Mouse (Mus musculus) limb, embryonic 13.5 days (tissue): ENCODE results near the gene Sec1. TPM values are rescaled to one million over a fixed set of nuclear protein-coding genes. Genes with fewer than 3 reads are reported as not detected.
A peak's percentile ranks its signal among the peaks of the same experiment; 100 is the strongest.

Experiments used
- ATAC-seq: fragments of 200-750 bp; cut with Nextera tagmentation; 2 replicates; pipeline ENCODE4 v1.8.0; 2017; ENCODE audit warnings: low read depth, moderate number of reproducible peaks, moderate TSS enrichment; ENCODE audit not compliant: low FRiP score
- H3K27ac ChIP-seq: fragments of 300-500 bp; sonication (generic); 2 replicates; pipeline ENCODE4 v1.5.1; 2015; ENCODE audit warnings: inconsistent platforms, mild to moderate bottlenecking, moderate library complexity
- H3K27me3 ChIP-seq: fragments of 300-500 bp; sonication (generic); 2 replicates; pipeline ENCODE4 v1.6.1; 2015; ENCODE audit warnings: mild to moderate bottlenecking, inconsistent platforms
- H3K36me3 ChIP-seq: fragments of 300-500 bp; sonication (generic); 2 replicates; pipeline ENCODE4 v1.6.1; 2015; ENCODE audit warnings: inconsistent platforms, mild to moderate bottlenecking, moderate library complexity
- H3K4me1 ChIP-seq: fragments of 300-500 bp; sonication (generic); 2 replicates; pipeline ENCODE4 v1.6.1; 2015; ENCODE audit warnings: inconsistent platforms
- H3K4me2 ChIP-seq: fragments of 300-500 bp; sonication (generic); replicated peaks from 2 replicates; pipeline ENCODE4 v1.6.1; 2015; ENCODE audit warnings: inconsistent platforms, mild to moderate bottlenecking, moderate library complexity
- H3K4me3 ChIP-seq: fragments of 300-500 bp; sonication (generic); 2 replicates; pipeline ENCODE4 v1.5.1; 2015; ENCODE audit warnings: moderate library complexity, mild to moderate bottlenecking, inconsistent platforms
- H3K9ac ChIP-seq: fragments of 300-500 bp; sonication (generic); 2 replicates; pipeline ENCODE4 v1.6.1; 2015; ENCODE audit warnings: mild to moderate bottlenecking, inconsistent platforms
- H3K9me3 ChIP-seq: fragments of 300-500 bp; sonication (generic); 2 replicates; pipeline ENCODE4 v1.6.1; 2016; ENCODE audit warnings: inconsistent platforms
- WGBS: fragments of 180-500 bp; shearing (Covaris S2); methylation state at CpG from one replicate; pipeline ENCODE4 v1.1.7; 2015; 5-methylcytosine and 5-hydroxymethylcytosine counted together
- polyA plus RNA-seq: library from polyadenylated mRNA; unstranded; fragments of >200 nt; fragmentation: Nextera tagmentation; extraction: Ambion mirVana; gene quantifications from 2 replicates; pipeline ENCODE4 v1.2.1, GENCODE M21; 2015

Gene Sec1
- polyA plus RNA-seq, 1 experiment from 2014 or later, result 0.45 TPM

DNA sequence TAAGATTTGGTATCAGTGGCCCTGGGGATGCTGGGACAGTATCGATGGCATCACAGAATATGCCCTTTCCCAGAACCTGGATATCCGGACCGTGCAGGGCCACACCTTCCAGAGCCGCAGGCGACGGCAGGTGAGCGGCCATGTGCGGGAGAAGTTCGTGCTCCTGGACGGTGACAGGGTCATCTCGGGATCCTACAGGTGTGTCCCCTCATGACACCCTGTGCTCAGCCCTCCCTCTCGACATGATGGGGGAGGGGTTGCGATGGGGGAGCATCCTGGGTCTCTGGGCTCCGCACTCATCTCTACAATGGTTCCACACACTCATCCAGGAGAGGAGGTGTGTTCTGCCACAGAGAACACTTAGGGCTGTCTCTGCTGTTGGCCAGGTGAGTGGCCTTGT, 29.6 kb upstream of the Sec1 start:
- WGBS, result 94% methylated on average over 14 of the region's 14 CpGs
- H3K36me3 ChIP-seq, result peaks cover 93% of the 10 kb centered on the region
- H3K9me3 ChIP-seq, result no peaks in the 10 kb centered on the region
- ATAC-seq, result no peak
- no peak overlapping the region for H3K4me3 ChIP-seq
- H3K27me3 ChIP-seq, result no peaks in the 10 kb centered on the region
- no peak overlapping the region for H3K9ac ChIP-seq
- no peak overlapping the region for H3K4me2 ChIP-seq
- no peak overlapping the region for H3K27ac ChIP-seq
- peaks cover 22% of the 10 kb centered on the region for H3K4me1 ChIP-seq

DNA sequence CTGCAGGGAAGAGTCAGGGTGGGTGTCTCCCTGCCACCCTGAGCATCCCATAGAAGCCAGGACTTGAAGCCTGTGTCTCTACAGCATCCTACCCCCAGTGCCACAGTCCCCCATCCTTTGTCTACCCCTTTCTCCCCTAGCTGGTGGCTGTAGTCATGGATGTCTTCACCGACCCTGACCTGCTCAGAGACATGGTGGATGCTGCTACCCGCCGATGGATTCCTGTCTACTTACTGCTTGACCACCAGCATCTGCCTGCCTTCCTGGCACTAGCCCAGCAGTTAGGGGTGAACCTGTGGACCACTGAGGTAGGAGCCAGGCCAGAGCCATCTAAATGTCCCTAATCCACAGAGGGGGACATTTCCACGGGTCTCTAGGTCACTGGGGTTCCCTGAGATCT, 29.1 kb upstream of the Sec1 start:
- no peak overlapping the region for H3K9ac ChIP-seq
- no peak overlapping the region for H3K4me2 ChIP-seq
- ATAC-seq, result no peak
- H3K9me3 ChIP-seq, result no peaks in the 10 kb centered on the region
- no peak overlapping the region for H3K4me3 ChIP-seq
- H3K27ac ChIP-seq, result no peak overlapping the region
- 90% methylated on average over 4 of the region's 4 CpGs for WGBS
- peaks cover 23% of the 10 kb centered on the region for H3K4me1 ChIP-seq
- no peaks in the 10 kb centered on the region for H3K27me3 ChIP-seq
- H3K36me3 ChIP-seq, result peaks cover 90% of the 10 kb centered on the region

DNA sequence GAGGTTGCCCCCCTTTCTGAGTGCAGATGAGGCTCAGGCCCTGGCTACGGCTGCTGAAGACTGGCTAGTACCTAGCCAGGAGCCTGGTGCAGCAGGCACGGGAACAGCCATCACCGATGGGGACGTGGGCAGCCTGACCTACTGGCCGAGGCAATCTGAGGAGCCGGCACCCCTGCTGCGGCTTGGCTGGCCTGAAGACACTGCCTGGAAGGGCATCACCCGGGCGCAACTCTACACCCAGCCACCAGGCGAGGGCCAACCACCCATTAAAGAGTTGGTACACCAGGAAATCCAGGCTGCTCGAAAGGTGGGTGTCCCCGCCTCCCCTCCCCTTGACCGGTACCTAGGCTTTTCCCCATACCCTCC, 28.1 kb upstream of the Sec1 start:
- 75% methylated on average over 13 of the region's 13 CpGs for WGBS
- H3K27ac ChIP-seq, result no peak overlapping the region; the same call in 1 of the 2 replicates
- H3K9ac ChIP-seq, result no peak overlapping the region
- no peaks in the 10 kb centered on the region for H3K9me3 ChIP-seq
- peaks cover 23% of the 10 kb centered on the region for H3K4me1 ChIP-seq
- peaks cover 83% of the 10 kb centered on the region for H3K36me3 ChIP-seq
- no peaks in the 10 kb centered on the region for H3K27me3 ChIP-seq
- no peak overlapping the region for H3K4me2 ChIP-seq
- no peak for ATAC-seq
- H3K4me3 ChIP-seq, result no peak overlapping the region

DNA sequence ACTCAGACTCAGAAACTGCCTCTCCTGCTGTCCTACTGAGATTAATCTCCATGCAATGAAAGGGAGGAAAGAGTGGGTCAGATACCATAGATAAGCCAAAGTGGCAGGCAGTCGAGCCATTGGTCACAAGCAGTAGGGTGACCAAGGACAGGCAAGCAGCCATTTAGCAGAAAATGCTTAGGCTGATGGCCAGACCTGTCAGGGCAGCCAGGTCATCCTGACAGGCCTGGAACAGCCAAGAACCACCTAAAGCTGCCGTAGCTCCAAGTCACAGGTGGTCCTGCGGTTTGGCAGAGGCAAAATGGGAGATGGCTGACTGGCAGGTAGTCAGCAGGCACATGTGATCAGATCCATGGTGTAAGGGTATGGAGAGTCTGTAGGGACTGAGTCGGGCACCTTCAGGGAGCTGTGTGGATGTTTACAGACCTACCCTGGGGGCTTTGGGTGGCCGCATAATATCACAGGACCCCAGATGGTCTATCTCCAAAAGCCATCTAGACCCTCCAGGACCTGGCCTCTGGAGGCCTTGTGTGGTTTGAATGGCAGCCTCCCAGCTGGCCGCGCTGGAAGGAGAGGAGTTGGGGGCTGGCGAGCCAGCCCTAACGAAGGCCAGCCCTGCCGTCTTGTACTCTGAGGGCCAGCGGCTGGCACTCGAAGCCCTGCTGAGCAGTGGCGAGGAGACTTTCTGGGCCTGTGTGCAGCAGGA, 27.6 kb upstream of the Sec1 start:
- H3K4me2 ChIP-seq, result no peak overlapping the region
- no peaks in the 10 kb centered on the region for H3K9me3 ChIP-seq
- H3K9ac ChIP-seq, result no peak overlapping the region
- peaks cover 78% of the 10 kb centered on the region for H3K36me3 ChIP-seq
- H3K27me3 ChIP-seq, result no peaks in the 10 kb centered on the region
- 56% methylated on average over 13 of the region's 13 CpGs for WGBS
- peaks cover 28% of the 10 kb centered on the region for H3K4me1 ChIP-seq
- H3K4me3 ChIP-seq, result no peak overlapping the region
- no peak overlapping the region; the same call in 1 of the 2 replicates for H3K27ac ChIP-seq
- no peak for ATAC-seq

DNA sequence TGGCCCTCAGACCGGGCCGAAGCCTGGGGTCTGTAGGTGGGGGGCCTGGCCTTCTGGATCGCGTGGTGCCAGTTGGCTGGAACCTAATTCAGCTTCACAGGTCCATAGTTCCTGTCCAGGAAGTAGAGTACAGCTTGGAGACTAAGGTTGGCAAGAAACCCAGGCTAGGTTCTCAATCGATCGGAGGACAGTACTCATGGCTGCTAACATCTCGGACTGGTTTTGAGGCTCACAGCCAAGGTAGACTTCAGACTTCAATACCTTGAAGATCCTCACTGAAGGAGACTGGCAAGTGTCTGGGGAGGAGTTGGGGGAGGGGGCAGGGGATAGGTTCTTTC, 27.0 kb upstream of the Sec1 start:
- Histone ChIP-seq H3K36me3 (peaks cover 72% of the 10 kb centered on the region), H3K9me3 (no peaks in the 10 kb centered on the region), H3K27ac (no peak overlapping the region; the same call in 1 of the 2 replicates), H3K4me3 (no peak overlapping the region), H3K4me1 (peaks cover 34% of the 10 kb centered on the region), H3K27me3 (no peaks in the 10 kb centered on the region), H3K9ac (no peak overlapping the region; the same call in 1 of the 2 replicates), H3K4me2 (no peak overlapping the region)
- no peak for ATAC-seq
- WGBS, result 85% methylated on average over 7 of the region's 7 CpGs

DNA sequence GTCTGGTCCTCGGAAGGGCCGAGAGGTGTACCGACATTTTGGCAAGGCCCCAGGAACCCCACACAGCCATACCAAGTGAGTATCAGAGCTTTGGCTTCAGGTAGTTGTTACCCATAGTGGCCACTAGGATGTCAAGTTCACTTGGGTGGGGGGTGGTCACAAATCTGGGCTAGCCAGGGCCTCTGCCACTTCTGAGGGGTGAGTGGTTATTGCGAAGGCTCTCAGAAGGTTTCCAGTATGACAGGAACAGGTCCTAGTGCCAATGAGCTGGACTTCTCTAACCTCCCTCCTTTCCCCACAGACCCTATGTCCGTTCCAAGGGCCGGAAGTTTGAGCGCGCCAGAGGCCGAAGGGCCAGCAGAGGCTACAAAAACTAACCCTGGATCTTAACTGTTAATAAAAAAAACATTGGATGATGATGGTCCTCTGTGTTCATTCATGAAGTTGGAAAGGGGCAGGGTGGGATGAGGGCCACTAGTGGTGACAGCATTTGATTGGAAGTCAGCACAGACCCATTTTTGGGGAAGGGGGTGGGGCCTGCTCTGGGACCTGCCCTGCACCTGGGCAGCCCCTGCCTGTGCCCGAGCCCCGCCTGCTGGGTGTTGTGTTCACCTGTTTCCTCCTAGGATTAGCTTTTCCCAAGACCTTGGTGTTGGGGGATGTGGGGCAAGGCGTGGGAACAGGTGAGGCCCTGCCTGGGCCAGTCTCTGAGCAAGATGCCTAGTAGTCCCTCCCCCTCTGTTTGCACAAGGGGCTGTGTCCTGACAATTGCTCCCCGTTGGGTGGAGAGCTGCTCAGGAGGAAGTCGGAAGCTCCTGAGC, 26.4 kb upstream of the Sec1 start, which contains the start of gene Fam83e:
Fam83e (plus strand) TSS at position 800 of the 821 bp plus-strand sequence.
- no peak within 1 kb of the TSS; the same call in 1 of the 2 replicates for H3K27ac ChIP-seq
- H3K9me3 ChIP-seq, result no peaks in the 10 kb centered on the region
- 80% methylated on average over 14 of the region's 14 CpGs for WGBS
- peak within 1 kb of the TSS; percentile 99; the same call in 1 of the 2 replicates for H3K9ac ChIP-seq
- no peak for ATAC-seq
- peaks cover 66% of the 10 kb centered on the region for H3K36me3 ChIP-seq
- peak within 1 kb of the TSS; percentile 87; the same call in 1 of the 2 replicates for H3K4me2 ChIP-seq
- no peaks in the 10 kb centered on the region for H3K27me3 ChIP-seq
- no peak within 1 kb of the TSS for H3K4me3 ChIP-seq
- H3K4me1 ChIP-seq, result peaks cover 40% of the 10 kb centered on the region

DNA sequence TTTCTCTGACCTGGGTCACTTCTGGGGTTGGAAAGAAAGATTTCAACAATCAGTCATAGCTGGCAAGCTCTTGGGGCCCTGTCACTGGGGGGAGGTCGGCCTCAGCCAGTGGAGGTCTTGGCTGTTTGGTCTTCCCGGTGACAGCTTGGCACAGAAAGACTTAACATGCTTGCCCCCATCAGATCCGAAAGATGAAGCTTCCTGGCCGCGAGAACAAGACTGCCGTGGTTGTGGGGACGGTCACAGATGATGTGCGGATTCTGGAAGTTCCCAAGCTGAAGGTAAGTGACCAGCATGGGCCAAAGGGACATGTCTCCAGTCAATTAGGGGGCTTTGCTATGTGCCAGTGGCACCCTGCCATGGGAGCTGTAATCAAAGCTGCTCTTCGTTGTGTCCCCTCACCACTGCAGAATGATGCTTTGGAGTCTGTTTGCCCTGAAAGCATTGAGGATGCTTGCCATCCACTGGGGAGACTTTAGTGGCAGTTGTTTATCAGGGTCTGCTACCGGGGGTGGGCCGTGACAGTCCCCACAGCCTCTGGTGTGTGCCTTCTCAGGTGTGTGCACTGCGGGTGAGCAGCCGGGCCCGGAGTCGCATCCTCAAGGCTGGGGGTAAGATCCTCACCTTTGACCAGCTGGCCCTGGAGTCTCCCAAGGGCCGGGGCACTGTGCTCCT, 25.7 kb upstream of the Sec1 start:
- Histone ChIP-seq H3K27me3 (no peaks in the 10 kb centered on the region), H3K27ac (no peak overlapping the region), H3K4me2 (peak overlapping the region; percentile 87), H3K4me3 (peak overlapping the region; percentile 94; the same call in 1 of the 2 replicates), H3K9me3 (no peaks in the 10 kb centered on the region), H3K4me1 (peaks cover 43% of the 10 kb centered on the region), H3K36me3 (peaks cover 59% of the 10 kb centered on the region), H3K9ac (peak overlapping the region; percentile 99; the same call in 1 of the 2 replicates)
- no peak for ATAC-seq
- 88% methylated on average over 16 of the region's 16 CpGs for WGBS

DNA sequence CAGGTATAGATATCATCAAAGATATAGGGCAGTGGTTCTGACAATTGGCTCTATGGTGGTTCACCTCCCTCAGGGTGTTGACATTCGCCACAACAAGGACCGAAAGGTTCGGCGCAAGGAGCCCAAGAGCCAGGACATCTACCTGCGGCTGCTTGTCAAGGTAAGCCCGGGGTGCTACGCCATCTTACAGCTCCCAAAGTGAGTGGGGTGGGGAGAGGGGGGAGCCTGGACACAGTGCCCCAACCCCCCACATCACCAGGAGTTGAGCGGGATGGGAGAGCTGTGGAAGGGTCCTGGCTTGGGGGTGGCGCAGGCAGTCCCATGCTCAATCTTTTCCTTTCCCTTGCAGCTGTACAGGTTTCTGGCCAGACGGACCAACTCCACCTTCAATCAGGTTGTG, 25.0 kb upstream of the Sec1 start:
- H3K27ac ChIP-seq, result no peak overlapping the region
- H3K4me3 ChIP-seq, result peak overlapping the region; percentile 94
- H3K9ac ChIP-seq, result peak overlapping the region; percentile 99
- H3K4me1 ChIP-seq, result peaks cover 49% of the 10 kb centered on the region
- WGBS, result 77% methylated on average over 10 of the region's 10 CpGs
- H3K4me2 ChIP-seq, result peak overlapping the region; percentile 87
- no peaks in the 10 kb centered on the region for H3K9me3 ChIP-seq
- no peaks in the 10 kb centered on the region for H3K27me3 ChIP-seq
- peaks cover 52% of the 10 kb centered on the region for H3K36me3 ChIP-seq
- no peak for ATAC-seq

DNA sequence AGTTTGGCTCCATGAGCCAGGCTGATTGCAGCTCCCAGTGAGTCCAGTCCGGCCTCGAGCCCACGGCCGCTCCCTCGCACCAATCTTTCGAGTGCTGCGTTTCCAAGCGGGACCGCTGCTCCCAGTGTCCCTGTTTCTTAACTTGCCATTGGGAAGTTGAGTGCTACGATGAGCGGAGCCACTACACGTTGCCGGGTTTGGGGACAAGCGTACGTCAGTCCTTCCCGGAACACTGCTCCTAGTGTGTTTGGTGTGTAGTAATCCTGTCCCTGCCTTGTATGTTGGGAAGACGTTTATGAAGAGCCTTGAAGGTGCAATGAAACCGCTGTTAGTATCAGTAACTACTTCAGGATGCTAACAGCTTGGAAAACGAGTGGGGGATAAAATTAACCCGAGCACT, 24.1 kb upstream of the Sec1 start:
- peak overlapping the region; percentile 94 for H3K4me3 ChIP-seq
- H3K9me3 ChIP-seq, result no peaks in the 10 kb centered on the region
- H3K4me1 ChIP-seq, result peaks cover 52% of the 10 kb centered on the region
- peaks cover 46% of the 10 kb centered on the region for H3K36me3 ChIP-seq
- under 1% methylated on average over 20 of the region's 20 CpGs for WGBS
- peak overlapping the region; percentile 99 for H3K9ac ChIP-seq
- no peak for ATAC-seq
- no peaks in the 10 kb centered on the region for H3K27me3 ChIP-seq
- H3K4me2 ChIP-seq, result peak overlapping the region; percentile 87
- peak overlapping the region; percentile 93 for H3K27ac ChIP-seq

DNA sequence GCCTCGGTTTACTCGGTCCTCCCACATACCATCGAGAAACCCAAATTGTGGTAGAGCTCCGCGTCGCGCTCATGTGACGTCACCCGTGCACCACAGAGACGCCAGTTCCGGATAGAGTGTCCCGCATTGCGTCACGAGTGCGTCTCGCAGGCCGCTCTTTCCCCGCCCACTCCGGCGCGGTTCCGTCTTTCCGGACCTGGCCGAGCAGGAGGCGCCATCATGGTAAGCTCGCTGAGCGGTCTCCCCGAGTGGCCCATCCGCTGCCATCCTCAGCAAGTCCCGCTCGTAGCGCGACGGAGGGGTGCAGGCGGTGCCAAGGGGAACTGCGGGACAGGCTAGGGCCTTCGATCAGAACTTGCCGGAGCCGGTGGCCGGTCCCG, 23.7 kb upstream of the Sec1 start, which contains the start of gene Sphk2:
Sphk2 (minus strand) TSS at position 85 of the 380 bp plus-strand sequence.
- H3K36me3 ChIP-seq, result peaks cover 46% of the 10 kb centered on the region
- H3K4me2 ChIP-seq, result peak within 1 kb of the TSS; percentile 94
- H3K4me3 ChIP-seq, result peak within 1 kb of the TSS; percentile 94
- H3K9ac ChIP-seq, result peak within 1 kb of the TSS; percentile 99
- H3K4me1 ChIP-seq, result peaks cover 52% of the 10 kb centered on the region
- H3K27me3 ChIP-seq, result no peaks in the 10 kb centered on the region
- no peaks in the 10 kb centered on the region for H3K9me3 ChIP-seq
- peak within 1 kb of the TSS; percentile 93 for H3K27ac ChIP-seq
- ATAC-seq, result peak; percentile 75
- under 1% methylated on average over 41 of the region's 41 CpGs for WGBS

DNA sequence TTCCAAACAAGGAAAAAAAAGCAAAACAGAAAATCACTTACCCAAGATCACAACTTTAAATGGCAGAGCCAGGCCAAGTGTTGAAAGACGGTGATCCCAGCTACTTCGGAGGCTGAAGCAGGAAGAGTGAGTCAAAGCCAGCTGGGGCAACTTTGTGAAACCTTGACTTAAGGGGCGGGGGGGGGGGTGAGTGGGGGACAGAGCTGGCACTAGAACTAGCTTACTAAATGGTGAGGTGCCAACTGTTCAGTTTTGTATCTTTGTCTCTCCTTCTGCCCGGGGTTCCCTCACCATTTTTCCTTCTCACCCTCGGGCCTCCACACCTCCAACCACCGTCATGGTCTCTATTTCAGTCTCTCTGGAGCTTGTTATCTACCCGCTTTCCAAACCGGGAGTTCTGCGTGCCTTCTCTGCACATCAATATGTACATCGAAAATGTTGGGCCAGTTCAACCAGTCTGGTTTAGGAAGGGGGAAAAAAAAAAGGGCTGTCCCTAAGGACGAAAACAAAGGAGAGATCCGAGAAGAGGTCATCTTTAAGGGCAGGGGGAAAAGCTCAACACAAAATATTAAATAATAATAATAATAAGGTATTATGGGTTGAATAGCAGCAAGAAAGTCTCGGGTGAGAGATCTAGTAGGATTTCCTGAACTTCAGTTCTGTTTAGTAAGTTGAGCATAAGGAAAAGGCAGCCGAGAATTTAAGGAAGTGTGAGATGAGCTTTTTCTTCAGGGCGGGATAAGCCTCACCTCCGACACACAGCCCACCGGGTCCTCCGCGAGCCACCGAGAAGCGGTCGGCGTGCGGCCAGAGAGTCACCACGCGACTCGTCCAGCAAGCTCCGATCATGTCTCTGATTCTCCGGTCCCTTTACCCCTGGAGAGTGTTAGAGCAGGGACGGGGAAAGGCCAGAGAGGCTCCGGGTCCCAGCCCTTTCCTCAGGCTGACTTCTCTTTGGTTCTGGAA, 23.0 kb upstream of the Sec1 start:
- Histone ChIP-seq H3K4me3 (peak overlapping the region; percentile 94), H3K9ac (peak overlapping the region; percentile 84), H3K27ac (peak overlapping the region; percentile 83), H3K36me3 (peaks cover 46% of the 10 kb centered on the region), H3K27me3 (no peaks in the 10 kb centered on the region), H3K4me2 (peak overlapping the region; percentile 94), H3K9me3 (no peaks in the 10 kb centered on the region), H3K4me1 (peaks cover 52% of the 10 kb centered on the region)
- ATAC-seq, result peak; percentile 42; the same call in 1 of the 2 replicates
- WGBS, result 11% methylated on average over 31 of the region's 31 CpGs
